Mouse (Mus musculus) heart, embryonic 14.5 days (tissue): ENCODE results near the gene Dlgap1. TPM values are rescaled to one million over a fixed set of nuclear protein-coding genes. Genes with fewer than 3 reads are reported as not detected.
A peak's percentile ranks its signal among the peaks of the same experiment; 100 is the strongest.

ENCODE experiments used
- ATAC-seq: fragments of 200-750 bp; cut with Nextera tagmentation; 2 replicates; pipeline ENCODE4 v1.8.0; 2017; ENCODE audit warnings: low read depth, moderate TSS enrichment; ENCODE audit not compliant: insufficient number of reproducible peaks, insufficient read depth, low FRiP score
- H3K27ac ChIP-seq, 2 experiments: fragments of 200-500 bp in 1 of 2; fragments of 300-500 bp in 1 of 2; sonication (generic) in 1 of 2; replicated peaks in 1 of 2; 2 replicates each; pipeline ENCODE4 v1.5.1; 2012 to 2014; ENCODE audit warnings: low read depth in 2 of 2, low read length in 2 of 2, control low read depth in 1 of 2, mild to moderate bottlenecking in 1 of 2, mixed read lengths in 1 of 2; ENCODE audit not compliant: control insufficient read depth in 1 of 2, insufficient read depth in 1 of 2
- H3K27me3 ChIP-seq: fragments of 300-500 bp; sonication (generic); 2 replicates; pipeline ENCODE4 v1.6.1; 2014; ENCODE audit warnings: mild to moderate bottlenecking, low read length, control low read depth; ENCODE audit not compliant: control insufficient read depth, insufficient read depth
- H3K36me3 ChIP-seq: fragments of 300-500 bp; sonication (generic); 2 replicates; pipeline ENCODE4 v1.6.1; 2014; ENCODE audit warnings: mild to moderate bottlenecking, control low read depth, low read length, mixed read lengths; ENCODE audit not compliant: control insufficient read depth, insufficient read depth
- H3K4me1 ChIP-seq, 2 experiments: fragments of 200-500 bp in 1 of 2; fragments of 300-500 bp in 1 of 2; sonication (generic) in 1 of 2; 2 replicates each; pipeline ENCODE4 v1.6.1; 2012 to 2014; ENCODE audit warnings: low read length in 2 of 2, control low read depth in 1 of 2, mixed read lengths in 1 of 2; ENCODE audit not compliant: control insufficient read depth in 2 of 2, insufficient read depth in 2 of 2
- H3K4me2 ChIP-seq: fragments of 300-500 bp; sonication (generic); 2 replicates; pipeline ENCODE4 v1.6.1; 2014; ENCODE audit warnings: mild to moderate bottlenecking, low read length
- H3K4me3 ChIP-seq, 2 experiments: fragments of 200-500 bp in 1 of 2; fragments of 300-500 bp in 1 of 2; sonication (generic) in 1 of 2; 2 replicates each; pipeline ENCODE4 v1.5.1; 2012 to 2014; ENCODE audit warnings: low read length in 2 of 2, mild to moderate bottlenecking in 2 of 2, control low read depth in 1 of 2, low read depth in 1 of 2, moderate library complexity in 1 of 2; ENCODE audit not compliant: control insufficient read depth in 1 of 2, insufficient read depth in 1 of 2
- H3K9ac ChIP-seq: fragments of 300-500 bp; sonication (generic); 2 replicates; pipeline ENCODE4 v1.6.1; 2014; ENCODE audit warnings: mild to moderate bottlenecking, low read length
- H3K9me3 ChIP-seq: fragments of 300-500 bp; sonication (generic); 2 replicates; pipeline ENCODE4 v1.6.1; 2016; ENCODE audit warnings: low read length, control low read depth; ENCODE audit not compliant: control insufficient read depth
- WGBS: fragments of 180-500 bp; shearing (Covaris S2); extraction: QIAGEN DNeasy Blood & Tissue Kit; methylation state at CpG from one replicate; pipeline ENCODE4 v1.1.7; 2014; 5-methylcytosine and 5-hydroxymethylcytosine counted together
- polyA plus RNA-seq: library from polyadenylated mRNA; unstranded; fragments of >200 nt; fragmentation: Nextera tagmentation; extraction: Ambion mirVana; gene quantifications from 2 replicates; pipeline ENCODE4 v1.2.1, GENCODE M21; 2014

Dlgap1 gene
- polyA plus RNA-seq, 1 experiment from 2014 or later, result 1.1 TPM

DNA sequence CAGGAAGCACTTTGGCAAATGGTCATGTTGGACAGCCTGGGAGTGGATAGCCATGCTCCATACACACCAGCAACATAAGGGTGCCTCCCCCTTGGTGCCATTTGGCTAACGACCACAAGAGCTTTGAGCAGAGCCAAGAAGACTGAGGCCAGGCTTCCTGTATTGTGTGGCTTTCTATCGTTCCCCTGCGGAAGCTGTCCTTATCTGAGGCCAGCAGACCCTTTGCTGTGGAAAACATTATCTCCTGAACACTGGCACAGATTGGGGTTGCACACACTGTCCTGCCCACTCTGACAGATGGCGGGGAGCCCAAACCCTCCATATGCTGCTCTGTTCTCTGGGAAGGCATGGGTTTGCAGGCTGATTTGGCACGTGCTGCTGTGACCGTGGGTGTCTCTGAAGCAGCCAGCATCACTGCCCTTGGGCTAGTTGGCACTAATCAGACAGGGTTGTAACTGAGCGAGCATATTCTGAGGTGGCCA is 520.0 kb downstream of the Dlgap1 start:
- 46% methylated on average over 7 of the region's 7 CpGs for WGBS

DNA sequence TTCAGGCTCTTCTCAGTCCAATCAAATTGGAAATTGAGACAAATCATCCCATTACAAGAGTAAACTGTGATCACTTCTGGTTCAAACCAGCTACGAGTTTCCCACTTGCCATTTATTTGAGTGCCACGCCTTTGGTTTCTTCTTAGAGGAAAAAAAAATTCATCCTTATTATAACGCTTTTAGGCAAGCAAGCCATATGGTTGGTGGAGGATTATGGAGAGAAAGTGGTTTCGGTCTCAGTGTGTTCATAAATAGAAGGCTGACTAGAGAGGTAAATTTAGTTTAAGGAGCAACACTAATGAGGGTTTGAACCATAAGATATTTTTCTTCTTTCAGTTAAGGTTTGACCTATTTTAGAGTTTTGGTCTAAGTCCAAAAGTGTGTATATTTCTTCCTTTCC is 522.7 kb downstream of the Dlgap1 start:
- Histone ChIP-seq H3K9me3 (no peaks in the 10 kb centered on the region), H3K4me1 (no peaks in the 10 kb centered on the region; a peak in 1 of 4 replicates), H3K27me3 (no peaks in the 10 kb centered on the region), H3K9ac (no peak overlapping the region), H3K27ac (no peak overlapping the region), H3K4me3 (no peak overlapping the region), H3K4me2 (no peak overlapping the region), H3K36me3 (no peaks in the 10 kb centered on the region)
- 86% methylated on average over 4 of the region's 4 CpGs for WGBS
- no peak for ATAC-seq

More for the DNA sequence above, 520.0 kb downstream of the Dlgap1 start:
- Histone ChIP-seq H3K4me2 (no peak overlapping the region), H3K9me3 (no peaks in the 10 kb centered on the region), H3K4me1 (no peaks in the 10 kb centered on the region; a peak in 1 of 4 replicates), H3K27ac (no peak overlapping the region), H3K27me3 (no peaks in the 10 kb centered on the region), H3K4me3 (no peak overlapping the region), H3K36me3 (no peaks in the 10 kb centered on the region), H3K9ac (no peak overlapping the region)
- ATAC-seq, result peak; percentile 88

DNA sequence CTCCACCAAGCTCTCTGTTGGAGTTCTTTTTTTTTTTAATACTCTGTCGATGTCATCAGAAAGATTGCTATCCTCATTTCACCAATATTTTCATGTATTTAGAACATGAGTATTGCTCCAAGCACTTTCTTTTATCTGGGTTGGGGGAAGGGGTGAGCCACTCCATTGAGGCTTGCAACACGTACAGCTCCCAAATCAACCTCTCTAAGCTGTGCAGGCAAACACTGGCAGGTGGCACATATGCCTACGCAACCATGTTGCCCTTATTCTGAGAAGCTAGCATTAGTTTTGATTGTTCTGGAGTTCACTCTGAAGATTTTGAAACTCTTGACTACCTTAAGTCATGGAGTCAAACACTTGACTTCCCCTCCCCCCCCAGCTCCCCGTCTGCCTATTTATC is 525.5 kb downstream of the Dlgap1 start:
- 83% methylated on average over 4 of the region's 4 CpGs for WGBS

GRCm38 (mm10) chr17:70498256-70498655 is 529.4 kb downstream of the Dlgap1 start:
- H3K36me3 ChIP-seq, result no peaks in the 10 kb centered on the region
- H3K9me3 ChIP-seq, result no peaks in the 10 kb centered on the region
- no peak overlapping the region for H3K4me2 ChIP-seq
- H3K4me3 ChIP-seq, result no peak overlapping the region
- no peak for ATAC-seq
- no peaks in the 10 kb centered on the region for H3K27me3 ChIP-seq
- no peaks in the 10 kb centered on the region; a peak in 1 of 4 replicates for H3K4me1 ChIP-seq
- 72% methylated on average over 6 of the region's 6 CpGs for WGBS
- no peak overlapping the region for H3K27ac ChIP-seq
- H3K9ac ChIP-seq, result no peak overlapping the region

More for the DNA sequence above, 525.5 kb downstream of the Dlgap1 start:
- Histone ChIP-seq H3K9me3 (no peaks in the 10 kb centered on the region), H3K36me3 (no peaks in the 10 kb centered on the region), H3K4me3 (no peak overlapping the region), H3K27me3 (no peaks in the 10 kb centered on the region), H3K4me2 (no peak overlapping the region), H3K4me1 (no peaks in the 10 kb centered on the region), H3K27ac (no peak overlapping the region), H3K9ac (no peak overlapping the region)
- ATAC-seq, result no peak

GRCm38 (mm10) chr17:70501933-70502332 is 533.1 kb downstream of the Dlgap1 start:
- Histone ChIP-seq H3K4me3 (no peak overlapping the region), H3K36me3 (no peaks in the 10 kb centered on the region), H3K9me3 (no peaks in the 10 kb centered on the region), H3K4me2 (no peak overlapping the region), H3K4me1 (no peaks in the 10 kb centered on the region; a peak in 1 of 4 replicates), H3K27ac (no peak overlapping the region), H3K27me3 (no peaks in the 10 kb centered on the region), H3K9ac (no peak overlapping the region)
- 39% methylated on average over 7 of the region's 7 CpGs for WGBS
- ATAC-seq, result no peak

DNA sequence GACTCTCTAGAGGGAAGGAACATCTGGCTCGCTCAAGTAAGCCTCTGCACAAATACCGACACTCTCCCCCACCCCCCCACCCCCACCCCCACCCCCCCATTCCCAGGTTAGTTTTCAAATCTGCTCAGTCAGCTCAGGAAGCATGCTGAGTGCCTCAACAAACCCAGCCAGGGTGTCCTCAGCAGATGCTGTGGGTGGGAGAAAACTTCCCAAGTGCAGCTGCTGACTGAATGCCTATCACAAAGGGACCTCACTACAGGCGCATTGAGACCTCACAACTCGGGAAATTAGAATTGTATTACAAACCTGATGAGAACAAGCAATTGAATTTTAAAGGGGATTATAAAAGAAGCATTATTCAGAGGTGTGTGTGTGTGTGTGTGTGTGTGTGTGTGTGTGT is 538.9 kb downstream of the Dlgap1 start:
- Histone ChIP-seq H3K36me3 (no peaks in the 10 kb centered on the region), H3K4me3 (no peak overlapping the region), H3K9me3 (no peaks in the 10 kb centered on the region), H3K27ac (no peak overlapping the region), H3K4me1 (no peaks in the 10 kb centered on the region), H3K9ac (no peak overlapping the region), H3K4me2 (no peak overlapping the region), H3K27me3 (no peaks in the 10 kb centered on the region)
- ATAC-seq, result no peak
- 50% methylated on average over 4 of the region's 4 CpGs for WGBS

- ATAC-seq, result no peak
- Histone ChIP-seq H3K4me1 (no peaks in the 10 kb centered on the region), H3K9ac (no peak overlapping the region), H3K36me3 (no peaks in the 10 kb centered on the region), H3K4me2 (no peak overlapping the region), H3K27ac (no peak overlapping the region), H3K4me3 (no peak overlapping the region), H3K9me3 (no peaks in the 10 kb centered on the region), H3K27me3 (no peaks in the 10 kb centered on the region)
- 77% methylated on average over 5 of the region's 5 CpGs for WGBS
Measured at GRCm38 (mm10) chr17:70510441-70510840, 541.6 kb downstream of the Dlgap1 start.

DNA sequence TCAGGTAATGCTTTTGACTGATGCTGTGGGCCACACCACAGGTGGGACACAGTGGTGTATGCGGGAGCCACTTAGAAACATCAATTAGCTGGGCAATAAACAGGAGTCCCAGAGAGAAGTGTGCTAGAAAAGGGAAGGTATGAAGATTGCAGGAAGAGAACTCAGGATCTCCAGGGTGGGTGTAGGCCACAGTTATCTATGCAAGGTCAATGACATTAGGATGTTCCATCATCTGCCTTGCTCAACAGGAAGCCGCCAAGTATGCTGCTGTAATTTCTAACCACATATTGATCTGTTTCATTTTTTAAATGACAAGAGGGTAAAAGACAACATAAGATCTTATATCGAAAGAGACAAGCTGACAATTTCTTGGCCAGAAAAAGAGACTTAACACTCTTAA is 542.5 kb downstream of the Dlgap1 start:
- H3K4me1 ChIP-seq, result no peaks in the 10 kb centered on the region
- no peak overlapping the region for H3K9ac ChIP-seq
- H3K9me3 ChIP-seq, result no peaks in the 10 kb centered on the region
- ATAC-seq, result no peak
- no peaks in the 10 kb centered on the region for H3K36me3 ChIP-seq
- no peak overlapping the region for H3K27ac ChIP-seq
- H3K4me2 ChIP-seq, result no peak overlapping the region
- H3K4me3 ChIP-seq, result no peak overlapping the region
- no peaks in the 10 kb centered on the region for H3K27me3 ChIP-seq
- 90% methylated on average over 3 of the region's 3 CpGs for WGBS
